ENCODE assay signal across 15 mouse cellular contexts in the genomic region with DNA sequence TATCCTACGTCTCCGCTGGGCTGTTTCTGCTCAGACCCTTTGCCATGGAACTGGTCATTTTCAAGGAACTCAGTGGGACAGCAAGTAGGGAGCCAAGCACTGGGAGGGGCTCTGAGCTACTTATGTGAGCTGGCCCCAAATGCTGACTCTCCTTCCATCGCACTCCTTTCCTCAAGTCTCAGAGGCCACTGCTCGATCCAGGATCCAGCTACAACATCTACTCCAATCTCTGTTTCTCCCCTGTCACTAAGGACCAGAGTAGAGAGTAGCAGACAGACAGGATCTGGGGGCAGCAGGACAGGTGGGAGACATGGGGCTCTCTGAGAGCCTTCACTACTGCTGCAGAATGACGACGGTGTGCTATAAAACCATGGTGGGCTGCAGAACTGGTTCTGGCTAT.
DNase-seq lines count a peak whose midpoint lies in the region; ATAC-seq and TF ChIP-seq lines count a peak whose summit lies in the region.
"Had no signal": no experiment of that assay in that cellular context is flagged by ENCODE, and none has a peak within 500 bp of the region (broad histone marks: within the 10 kb centered on the region; RNA-seq: fewer than 3 reads in every experiment).

No protein-coding gene starts in this region.

- intact Hi-C loops in heart, adult 2 months (cut with DNase I) = no loop called here

- peaks cover 47% of the 10 kb centered on the region for H3K4me1 ChIP-seq in heart, adult 2 months (ENCODE audit: control insufficient read depth, insufficient read depth, low read length)
- peaks cover 21% of the 10 kb centered on the region for H3K4me1 ChIP-seq in limb, embryonic 15.5 days
- peaks cover 34% of the 10 kb centered on the region for H3K4me1 ChIP-seq in limb, embryonic 10.5 days
- H3K4me1 ChIP-seq in bone marrow, adult 2 months (ENCODE audit: control insufficient read depth, insufficient read depth, low read length) = peaks cover 4% of the 10 kb centered on the region
- H3K4me1 ChIP-seq in liver, embryonic 14.5 days (replicated peaks; ENCODE audit: control insufficient read depth in 2 of 2, insufficient read depth in 2 of 2, low read length in 1 of 2) = peaks cover 8 to 24% of the 10 kb centered on the region in 2 experiments; a peak in 3 of 4 replicates

- 0 out of 2 replicates have a peak, but pooled peaks have one; percentile 15 for TF ChIP-seq POLR2A in heart, adult 2 months (IDR thresholded peaks at IDR 0.05; ENCODE audit: insufficient read depth, low read depth, low read length)
- no peak for TF ChIP-seq POLR2A in bone marrow, adult 2 months (IDR thresholded peaks at IDR 0.05; ENCODE audit: borderline replicate concordance, control insufficient read depth, low read depth, low read length)

- DNase-seq in heart, adult 2 months = peak in 1 of 2 experiments; percentile 42
- DNase-seq in heart, adult 9 months (ENCODE audit: low spot score in 2 of 2) = no peak
- DNase-seq in limb, embryonic 10.5 days (ENCODE audit: low spot score) = no peak
- DNase-seq in liver, embryonic 14.5 days (ENCODE audit: low read depth in 3 of 3, low spot score in 3 of 3) = no peak
- DNase-seq in thymus, postnatal 10 days (ENCODE audit: low spot score in 2 of 2) = no peak
- DNase-seq: B cell, adult 2 months; cerebellum, adult 8-10 months; right cerebral cortex, adult 18-20 months; thymus, postnatal 14 days had no signal

- TF ChIP-seq CTCF in heart, adult 2 months (IDR thresholded peaks at IDR 0.05) = no peak
- no peak for TF ChIP-seq CTCF in bone marrow, adult 2 months (IDR thresholded peaks at IDR 0.05; ENCODE audit: control insufficient read depth, insufficient read depth, low read length)
- TF ChIP-seq CTCF in liver, embryonic 14.5 days (IDR thresholded peaks at IDR 0.05; ENCODE audit: low read depth) = no peak

- ATAC-seq in limb, embryonic 15.5 days (ENCODE audit: insufficient number of reproducible peaks, low FRiP score, low TSS enrichment, low read depth) = no peak
- no peak for ATAC-seq in liver, embryonic 14.5 days (ENCODE audit: insufficient read depth)
- no peak for ATAC-seq in monocyte, adult 5-6 weeks (replicated peaks; ENCODE audit: insufficient number of reproducible peaks, low FRiP score, low TSS enrichment, poor library complexity, severe bottlenecking)
- ATAC-seq: midbrain, embryonic 15.5 days had no signal

- no peak for TF ChIP-seq EP300 in heart, adult 2 months (IDR thresholded peaks at IDR 0.05; ENCODE audit: insufficient read depth, low read depth, low read length)
- no peak for TF ChIP-seq EP300 in liver, embryonic 14.5 days (IDR thresholded peaks at IDR 0.05; ENCODE audit: low read depth)

- no peak overlapping the region for H3K4me3 ChIP-seq in heart, adult 2 months
- H3K4me3 ChIP-seq in limb, embryonic 15.5 days = no peak overlapping the region
- no peak overlapping the region for H3K4me3 ChIP-seq in limb, embryonic 10.5 days
- no peak overlapping the region for H3K4me3 ChIP-seq in bone marrow, adult 2 months (replicated peaks; ENCODE audit: control insufficient read depth, low read depth, low read length)
- H3K4me3 ChIP-seq in liver, embryonic 14.5 days (ENCODE audit: insufficient read depth in 1 of 2, low read depth in 2 of 2, low read length in 2 of 2) = no peak overlapping the region
- H3K4me3 ChIP-seq: embryonic facial prominence, embryonic 12.5 days; midbrain, embryonic 15.5 days had no signal

- WGBS in heart, adult 2 months = 75% methylated on average over 6 of the region's 6 CpGs
- 87% methylated on average over 6 of the region's 6 CpGs for WGBS in limb, embryonic 15.5 days
- WGBS in limb, embryonic 10.5 days = 90% methylated on average over 6 of the region's 6 CpGs
- 75% methylated on average over 6 of the region's 6 CpGs for WGBS in bone marrow, adult 2 months
- 79% methylated on average over 6 of the region's 6 CpGs for whole genome bisulfite sequencing in liver, embryonic 14.5 days (ENCODE audit: insufficient replicate concordance)

- H3K27me3 ChIP-seq in heart, adult 2 months (ENCODE audit: control insufficient read depth, insufficient read depth, low read length) = no peaks in the 10 kb centered on the region
- peaks cover 13% of the 10 kb centered on the region for H3K27me3 ChIP-seq in limb, embryonic 15.5 days
- peaks cover 8% of the 10 kb centered on the region; the same call in 1 of the 2 replicates for H3K27me3 ChIP-seq in limb, embryonic 10.5 days (ENCODE audit: low read depth, poor library complexity, severe bottlenecking)
- H3K27me3 ChIP-seq in liver, embryonic 14.5 days (ENCODE audit: control insufficient read depth, insufficient read depth, low read length) = no peaks in the 10 kb centered on the region
- H3K27me3 ChIP-seq: megakaryocyte, embryonic 14.5 days; midbrain, embryonic 15.5 days had no signal

- no peaks in the 10 kb centered on the region for H3K9me3 ChIP-seq in limb, embryonic 15.5 days
- no peaks in the 10 kb centered on the region for H3K9me3 ChIP-seq in limb, embryonic 10.5 days (replicated peaks)
- H3K9me3 ChIP-seq in liver, embryonic 14.5 days (ENCODE audit: control insufficient read depth, low read length) = no peaks in the 10 kb centered on the region
- H3K9me3 ChIP-seq: embryonic facial prominence, embryonic 12.5 days; midbrain, embryonic 15.5 days had no signal

- H3K4me2 ChIP-seq in limb, embryonic 15.5 days = no peak overlapping the region
- peak overlapping the region; percentile 43 for H3K4me2 ChIP-seq in liver, embryonic 14.5 days (ENCODE audit: low read depth)
- H3K4me2 ChIP-seq: embryonic facial prominence, embryonic 12.5 days; midbrain, embryonic 15.5 days had no signal

- 0 out of 2 replicates have a peak overlapping the region, but pooled peaks have one; percentile 0 for H3K9ac ChIP-seq in heart, adult 2 months (ENCODE audit: low read depth, low read length)
- H3K9ac ChIP-seq in limb, embryonic 15.5 days = no peak overlapping the region
- no peak overlapping the region for H3K9ac ChIP-seq in liver, embryonic 14.5 days (replicated peaks)
- H3K9ac ChIP-seq: embryonic facial prominence, embryonic 12.5 days; midbrain, embryonic 15.5 days had no signal

- 0 out of 2 replicates have a peak, but pooled peaks cover 1% of the 10 kb centered on the region for H3K79me2 ChIP-seq in heart, adult 2 months (replicated peaks; ENCODE audit: control insufficient read depth, insufficient read depth, low read length)

- peak overlapping the region; percentile 69 for H3K27ac ChIP-seq in heart, adult 2 months
- peak overlapping the region; percentile 57 for H3K27ac ChIP-seq in limb, embryonic 15.5 days
- H3K27ac ChIP-seq in limb, embryonic 10.5 days = no peak overlapping the region
- peak overlapping the region; percentile 62; the same call in 1 of the 2 replicates for H3K27ac ChIP-seq in bone marrow, adult 2 months (ENCODE audit: control insufficient read depth, insufficient read depth, low read depth, low read length, poor library complexity)
- H3K27ac ChIP-seq in liver, embryonic 14.5 days = no peak overlapping the region
- H3K27ac ChIP-seq: embryonic facial prominence, embryonic 12.5 days; midbrain, embryonic 15.5 days had no signal

- peaks cover 46% of the 10 kb centered on the region for H3K36me3 ChIP-seq in heart, adult 2 months (ENCODE audit: control insufficient read depth, insufficient read depth, low read length)
- no peaks in the 10 kb centered on the region for H3K36me3 ChIP-seq in limb, embryonic 15.5 days
- peaks cover 19% of the 10 kb centered on the region for H3K36me3 ChIP-seq in limb, embryonic 10.5 days
- H3K36me3 ChIP-seq in liver, embryonic 14.5 days (replicated peaks; ENCODE audit: control insufficient read depth, insufficient read depth, low read depth) = no peaks in the 10 kb centered on the region
- H3K36me3 ChIP-seq: embryonic facial prominence, embryonic 12.5 days; midbrain, embryonic 15.5 days had no signal

Comparison
In these comparisons a context has a peak if more than half of its experiments do, and no peak if none do; other contexts are left out.
1. H3K27ac ChIP-seq: peak in heart, adult 2 months (single experiment), limb, embryonic 15.5 days (single experiment) and bone marrow, adult 2 months (single experiment); none in limb, embryonic 10.5 days (single experiment) and liver, embryonic 14.5 days (single experiment).